Mouse (Mus musculus) hindbrain, embryonic 11.5 days (tissue): ENCODE results near the gene Herpud1. TPM values are rescaled to one million over a fixed set of nuclear protein-coding genes. Genes with fewer than 3 reads are reported as not detected.

Experiments
- ATAC-seq: fragments of 200-750 bp; cut with Nextera tagmentation; 2 replicates; pipeline ENCODE4 v1.8.0; 2017; ENCODE audit warnings: mild to moderate bottlenecking, moderate TSS enrichment, moderate library complexity; ENCODE audit not compliant: low FRiP score
- DNase-seq: peaks from one replicate; pipeline ENCODE4 v3.0.0-alpha.2; 2015; ENCODE audit warnings: low spot score
- H3K27ac ChIP-seq: fragments of 300-500 bp; sonication (generic); 2 replicates; pipeline ENCODE4 v1.5.1; 2014; ENCODE audit warnings: mild to moderate bottlenecking, low read depth, low read length
- H3K27me3 ChIP-seq: fragments of 300-500 bp; sonication (generic); 2 replicates; pipeline ENCODE4 v1.6.1; 2014; ENCODE audit warnings: mild to moderate bottlenecking, low read length, moderate library complexity, mixed read lengths; ENCODE audit not compliant: control insufficient read depth, insufficient read depth
- H3K36me3 ChIP-seq: fragments of 300-500 bp; sonication (generic); 2 replicates; pipeline ENCODE4 v1.6.1; 2014; ENCODE audit warnings: mild to moderate bottlenecking, low read length, moderate library complexity, mixed read lengths; ENCODE audit not compliant: control insufficient read depth, insufficient read depth
- H3K4me1 ChIP-seq: fragments of 300-500 bp; sonication (generic); replicated peaks from 2 replicates; pipeline ENCODE4 v1.6.1; 2014; ENCODE audit warnings: low read length, mixed read lengths; ENCODE audit not compliant: control insufficient read depth, insufficient read depth
- H3K4me2 ChIP-seq: fragments of 300-500 bp; sonication (generic); replicated peaks from 2 replicates; pipeline ENCODE4 v1.6.1; 2014; ENCODE audit warnings: mild to moderate bottlenecking, low read depth, low read length
- H3K4me3 ChIP-seq: fragments of 300-500 bp; sonication (generic); 2 replicates; pipeline ENCODE4 v1.5.1; 2014; ENCODE audit warnings: low read depth, low read length
- H3K9ac ChIP-seq: fragments of 300-500 bp; sonication (generic); 2 replicates; pipeline ENCODE4 v1.6.1; 2014; ENCODE audit warnings: low read depth, low read length
- H3K9me3 ChIP-seq: fragments of 300-500 bp; sonication (generic); 2 replicates; pipeline ENCODE4 v1.6.1; 2016; ENCODE audit warnings: low read length; ENCODE audit not compliant: control insufficient read depth
- WGBS: fragments of 180-500 bp; shearing (Covaris S2); extraction: QIAGEN DNeasy Blood & Tissue Kit; methylation state at CpG from one replicate; pipeline ENCODE4 v1.1.7; 2014; 5-methylcytosine and 5-hydroxymethylcytosine counted together
- polyA plus RNA-seq: library from polyadenylated mRNA; unstranded; fragments of >200 nt; fragmentation: Nextera tagmentation; extraction: Ambion mirVana; gene quantifications from 2 replicates; pipeline ENCODE4 v1.2.1, GENCODE M21; 2014

Herpud1 gene
- polyA plus RNA-seq, 1 experiment from 2014 or later, result 60.8 TPM

DNA sequence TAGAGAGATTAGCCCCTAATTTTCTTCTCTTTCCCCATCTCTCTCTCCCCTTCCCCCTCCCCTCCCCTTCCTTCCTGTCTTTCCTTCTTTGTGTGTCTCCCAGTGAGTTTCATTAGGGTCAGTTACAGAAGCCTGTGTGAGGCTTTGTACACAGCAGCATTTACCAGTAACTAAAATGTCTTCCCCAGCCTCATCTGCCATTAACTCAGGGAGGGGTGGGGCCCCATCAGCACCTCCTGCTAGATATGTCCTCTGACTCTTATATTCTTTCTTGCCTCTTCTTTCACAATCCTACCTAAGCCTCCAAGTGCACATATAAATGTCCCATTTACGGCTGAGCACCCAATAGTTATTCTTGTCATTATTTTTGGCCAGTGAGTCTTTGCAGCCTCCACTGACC is 54.2 kb downstream of the Herpud1 start:
- H3K4me1 ChIP-seq, result no peaks in the 10 kb centered on the region
- 94% methylated on average over 1 of the region's 1 CpGs for WGBS
- no peak for DNase-seq
- H3K36me3 ChIP-seq, result no peaks in the 10 kb centered on the region
- no peak overlapping the region for H3K4me3 ChIP-seq
- H3K27me3 ChIP-seq, result no peaks in the 10 kb centered on the region
- no peak overlapping the region for H3K9ac ChIP-seq
- H3K4me2 ChIP-seq, result no peak overlapping the region
- no peaks in the 10 kb centered on the region for H3K9me3 ChIP-seq
- ATAC-seq, result no peak
- no peak overlapping the region for H3K27ac ChIP-seq

DNA sequence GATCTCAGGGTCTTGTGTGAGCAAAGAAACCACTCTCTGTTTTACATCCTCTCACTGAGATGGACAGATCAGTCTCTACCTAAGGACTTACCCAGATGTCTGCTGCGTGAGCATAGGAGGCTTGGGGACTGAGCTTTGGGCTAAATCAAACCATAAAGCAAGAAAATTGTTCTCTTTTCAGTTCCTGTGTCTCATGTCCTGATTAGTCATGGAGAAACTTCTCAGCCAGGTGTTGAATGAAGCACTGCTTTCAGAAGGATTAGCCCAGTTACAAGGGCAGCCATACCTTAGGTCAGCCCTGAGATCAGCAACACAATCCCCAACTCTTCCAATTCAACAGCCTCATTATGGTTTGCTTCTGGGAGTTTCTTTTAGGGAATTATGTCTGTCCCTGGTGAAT is 55.4 kb downstream of the Herpud1 start:
- H3K27me3 ChIP-seq, result no peaks in the 10 kb centered on the region
- no peaks in the 10 kb centered on the region for H3K4me1 ChIP-seq
- no peak overlapping the region for H3K4me3 ChIP-seq
- DNase-seq (no peak), ATAC-seq (no peak)
- 83% methylated on average over 1 of the region's 1 CpGs for WGBS
- no peaks in the 10 kb centered on the region for H3K36me3 ChIP-seq
- H3K4me2 ChIP-seq, result no peak overlapping the region
- no peak overlapping the region for H3K9ac ChIP-seq
- H3K27ac ChIP-seq, result no peak overlapping the region
- H3K9me3 ChIP-seq, result no peaks in the 10 kb centered on the region

DNA sequence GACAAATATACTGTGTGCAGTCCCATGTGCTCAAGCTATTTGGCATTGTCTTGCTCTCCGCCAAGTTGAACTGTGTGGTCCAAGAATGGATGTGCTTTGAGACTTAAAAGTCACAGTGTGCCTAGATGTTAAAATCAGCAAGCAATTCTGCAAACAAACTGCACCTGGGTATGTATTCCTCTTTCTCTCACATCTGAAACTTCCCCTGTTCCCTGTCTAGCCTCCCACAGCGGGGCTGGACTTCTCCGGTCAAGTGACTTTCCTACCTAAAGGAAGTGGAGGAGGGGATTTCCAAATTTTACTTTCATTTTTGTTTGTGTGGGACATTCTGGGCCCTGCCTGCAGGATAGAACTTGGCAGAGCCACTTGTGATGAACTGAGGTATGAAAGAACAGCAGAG is 56.9 kb downstream of the Herpud1 start:
- no peak for ATAC-seq
- DNase-seq, result no peak
- no peak overlapping the region for H3K27ac ChIP-seq
- no peaks in the 10 kb centered on the region for H3K36me3 ChIP-seq
- no peaks in the 10 kb centered on the region for H3K9me3 ChIP-seq
- no peak overlapping the region for H3K4me2 ChIP-seq
- 86% methylated on average over 3 of the region's 3 CpGs for WGBS
- no peaks in the 10 kb centered on the region for H3K27me3 ChIP-seq
- H3K4me1 ChIP-seq, result no peaks in the 10 kb centered on the region
- H3K9ac ChIP-seq, result no peak overlapping the region
- H3K4me3 ChIP-seq, result no peak overlapping the region

DNA sequence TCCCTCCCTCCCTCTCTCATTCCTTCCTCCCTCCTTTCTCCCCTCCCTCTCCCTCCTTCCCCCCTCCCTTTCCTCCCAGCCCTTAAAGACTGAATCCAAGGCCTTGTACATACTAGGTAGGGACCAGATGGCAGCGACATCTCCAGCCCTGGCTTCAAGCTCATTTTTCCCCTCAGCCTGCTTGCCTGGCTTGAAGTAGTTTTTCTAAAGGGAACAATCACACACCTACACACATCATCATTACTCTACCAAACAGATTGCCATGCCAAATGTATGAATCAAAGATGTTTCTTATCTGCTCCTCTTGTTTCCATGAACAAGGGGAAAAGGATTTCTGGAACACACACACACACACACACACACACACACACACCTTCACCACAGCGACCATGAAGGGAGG is 58.2 kb downstream of the Herpud1 start:
- Histone ChIP-seq H3K4me3 (no peak overlapping the region), H3K4me2 (no peak overlapping the region), H3K9me3 (no peaks in the 10 kb centered on the region), H3K4me1 (no peaks in the 10 kb centered on the region), H3K27ac (no peak overlapping the region), H3K36me3 (no peaks in the 10 kb centered on the region), H3K27me3 (no peaks in the 10 kb centered on the region), H3K9ac (no peak overlapping the region)
- no peak for DNase-seq
- ATAC-seq, result no peak
- WGBS, result 71% methylated on average over 2 of the region's 2 CpGs

Other genes with a start within 250 kb of the Herpud1 start
- gene Mt4, start 249.2 kb upstream of the Herpud1 start, polyA plus RNA-seq, result not detected in 2 replicates
- 11.0 and 13.6 TPM in 2 replicates for gene Mt3, start 233.8 kb upstream of the Herpud1 start, polyA plus RNA-seq
- 24.1 and 29.3 TPM in 2 replicates for gene Mt2, start 213.8 kb upstream of the Herpud1 start, polyA plus RNA-seq
- gene Mt1, start 207.4 kb upstream of the Herpud1 start, polyA plus RNA-seq, result 90.1 and 101 TPM in 2 replicates
- gene Nup93, start 171.9 kb upstream of the Herpud1 start, polyA plus RNA-seq, result 95.1 and 112 TPM in 2 replicates
- 0.06 TPM in 1 of 2 replicates, not detected in the other for gene Slc12a3, start 57.2 kb upstream of the Herpud1 start, polyA plus RNA-seq
- gene Nlrc5, start 47.9 kb downstream of the Herpud1 start, polyA plus RNA-seq, result 0.23 TPM in 1 of 2 replicates, not detected in the other
- 9.8 and 10.1 TPM in 2 replicates for gene Cpne2, start 146.6 kb downstream of the Herpud1 start, polyA plus RNA-seq
- gene Rspry1, start 215.5 kb downstream of the Herpud1 start, polyA plus RNA-seq, result 45.5 and 50.4 TPM in 2 replicates
- 110 TPM in 2 replicates for gene Fam192a, start 215.6 kb downstream of the Herpud1 start, polyA plus RNA-seq